Mouse (Mus musculus) heart, adult 2 months (tissue): ENCODE data around the gene Zfp131.
A peak's percentile ranks its signal among the peaks of the same experiment; 100 is the strongest.
"Not testable (repeated sequence)": the region's sequence is repeated elsewhere in the genome, so short reads cannot be mapped to it uniquely, and the experiment has no call there.

ENCODE experiments used
- CTCF ChIP-seq: fragments of 200-600 bp; IDR thresholded peaks from 2 replicates; pipeline ENCODE4 v1.8.1; 2022; ENCODE audit warnings: antibody characterized with exemption, mild to moderate bottlenecking, moderate library complexity
- EP300 ChIP-seq: fragments of 200-500 bp; IDR thresholded peaks from 2 replicates; pipeline ENCODE4 v1.6.1; 2011; ENCODE audit warnings: low read depth, low read length, control low read depth; ENCODE audit not compliant: insufficient read depth

- TF ChIP-seq CTCF: peak; percentile 61
- not testable (repeated sequence) for TF ChIP-seq EP300
These were observed 44.8 kb upstream of the Zfp131 start, which contains the start of gene D13Ertd608e for GRCm38 (mm10) chr13:119835320-119836056.
